Mouse (Mus musculus) liver, embryonic 16.5 days (tissue): Measurements from ENCODE around the gene Ctag2. TPM values are rescaled to one million over a fixed set of nuclear protein-coding genes. Genes with fewer than 3 reads are reported as not detected.

Experiments used
- ATAC-seq: fragments of 200-750 bp; cut with Nextera tagmentation; 2 replicates; pipeline ENCODE4 v1.8.0; 2017; ENCODE audit warnings: low read depth, mild to moderate bottlenecking, moderate number of reproducible peaks, moderate library complexity
- H3K27ac ChIP-seq: fragments of 300-500 bp; sonication (generic); 2 replicates; pipeline ENCODE4 v1.5.1; 2014; ENCODE audit warnings: mild to moderate bottlenecking, low read length
- H3K27me3 ChIP-seq: fragments of 300-500 bp; sonication (generic); 2 replicates; pipeline ENCODE4 v1.6.1; 2014; ENCODE audit warnings: low read depth, low read length, mixed read lengths; ENCODE audit not compliant: control insufficient read depth, insufficient read depth
- H3K36me3 ChIP-seq: fragments of 300-500 bp; sonication (generic); 2 replicates; pipeline ENCODE4 v1.6.1; 2014; ENCODE audit warnings: mild to moderate bottlenecking; ENCODE audit not compliant: control insufficient read depth, insufficient read depth
- H3K4me1 ChIP-seq: fragments of 300-500 bp; sonication (generic); 2 replicates; pipeline ENCODE4 v1.6.1; 2014; ENCODE audit warnings: low read depth, low read length, mixed read lengths; ENCODE audit not compliant: control insufficient read depth
- H3K4me2 ChIP-seq: fragments of 300-500 bp; sonication (generic); 2 replicates; pipeline ENCODE4 v1.6.1; 2014; ENCODE audit warnings: low read depth, low read length, mixed read lengths
- H3K4me3 ChIP-seq: fragments of 300-500 bp; sonication (generic); 2 replicates; pipeline ENCODE4 v1.5.1; 2014; ENCODE audit warnings: low read depth, mild to moderate bottlenecking, low read length
- H3K9ac ChIP-seq: fragments of 300-500 bp; sonication (generic); 2 replicates; pipeline ENCODE4 v1.6.1; 2014; ENCODE audit warnings: low read depth, low read length
- H3K9me3 ChIP-seq: fragments of 300-500 bp; sonication (generic); replicated peaks from 2 replicates; pipeline ENCODE4 v1.6.1; 2016; ENCODE audit warnings: low read length; ENCODE audit not compliant: control insufficient read depth
- WGBS: fragments of 180-500 bp; shearing (Covaris S2); extraction: QIAGEN DNeasy Blood & Tissue Kit; methylation state at CpG from one replicate; pipeline ENCODE4 v1.1.7; 2014; ENCODE audit not compliant: insufficient replicate concordance; 5-methylcytosine and 5-hydroxymethylcytosine counted together
- polyA plus RNA-seq: library from polyadenylated mRNA; unstranded; fragments of >200 nt; fragmentation: Nextera tagmentation; extraction: Ambion mirVana; gene quantifications from 2 replicates; pipeline ENCODE4 v1.2.1, GENCODE M21; 2015

The Ctag2 gene
- not detected in 2 replicates for polyA plus RNA-seq

GRCm38 (mm10) chrX:65047344-65047743, at the start of gene Ctag2:
TSS of gene Ctag2 (plus strand) at chrX:65047644.
- Histone ChIP-seq H3K27ac (no peak within 1 kb of the TSS), H3K9ac (no peak within 1 kb of the TSS), H3K4me2 (no peak within 1 kb of the TSS), H3K36me3 (no peaks in the 10 kb centered on the region), H3K27me3 (no peaks in the 10 kb centered on the region), H3K4me1 (no peaks in the 10 kb centered on the region), H3K9me3 (no peaks in the 10 kb centered on the region), H3K4me3 (no peak within 1 kb of the TSS)
- WGBS: 74% methylated on average over 7 of the region's 7 CpGs
- no peak for ATAC-seq
